Mouse (Mus musculus) MEL (cell line): ENCODE data around the gene Fam167b. TPM values are rescaled to one million over a fixed set of nuclear protein-coding genes. Genes with fewer than 3 reads are reported as not detected.

Source experiments
- DNase-seq: peaks from one replicate; pipeline ENCODE4 v3.0.0; 2011; ENCODE audit warnings: low read depth, low spot score
- H3K27ac ChIP-seq: 2 replicates; pipeline ENCODE4 v1.5.1; 2012; ENCODE audit warnings: low read depth, mild to moderate bottlenecking, control low read depth, low read length, moderate library complexity; ENCODE audit not compliant: control insufficient read depth
- H3K27me3 ChIP-seq, 2 experiments: fragments of 150-350 bp in 1 of 2; sonication (generic) in 1 of 2; 2 replicates each; pipeline ENCODE4 v1.6.1; 2012; ENCODE audit warnings: low read length in 2 of 2, mild to moderate bottlenecking in 2 of 2, improper control_type of control experiment in 1 of 2, moderate library complexity in 1 of 2; ENCODE audit not compliant: insufficient read depth in 2 of 2, control insufficient read depth in 1 of 2
- H3K36me3 ChIP-seq, 2 experiments: 2 replicates each; pipeline ENCODE4 v1.6.1; 2012 to 2014; ENCODE audit warnings: low read length in 2 of 2, improper control_type of control experiment in 1 of 2, inconsistent platforms in 1 of 2, mild to moderate bottlenecking in 1 of 2; ENCODE audit not compliant: insufficient read depth in 2 of 2, control insufficient read depth in 1 of 2
- H3K4me1 ChIP-seq, 2 experiments: fragments of 150-350 bp in 1 of 2; sonication (generic) in 1 of 2; 2 replicates each; pipeline ENCODE4 v1.6.1; 2012; ENCODE audit warnings: low read length in 2 of 2, improper control_type of control experiment in 1 of 2, mild to moderate bottlenecking in 1 of 2; ENCODE audit not compliant: insufficient read depth in 2 of 2, control insufficient read depth in 1 of 2
- H3K4me3 ChIP-seq, 2 experiments: fragments of 150-350 bp in 1 of 2; sonication (generic) in 1 of 2; 2 replicates each; pipeline ENCODE4 v1.5.1; 2012; ENCODE audit warnings: low read depth in 2 of 2, low read length in 2 of 2, mild to moderate bottlenecking in 2 of 2, moderate library complexity in 2 of 2, control low read depth in 1 of 2, improper control_type of control experiment in 1 of 2; ENCODE audit not compliant: control insufficient read depth in 1 of 2, insufficient read depth in 1 of 2
- H3K79me2 ChIP-seq: 2 replicates; pipeline ENCODE4 v1.6.1; 2012; ENCODE audit warnings: mild to moderate bottlenecking, low read length, moderate library complexity; ENCODE audit not compliant: control insufficient read depth, poor library complexity, insufficient read depth
- H3K9ac ChIP-seq: 2 replicates; pipeline ENCODE4 v1.6.1; 2012; ENCODE audit warnings: low read depth, mild to moderate bottlenecking, control low read depth, low read length, moderate library complexity; ENCODE audit not compliant: control insufficient read depth, poor library complexity, severe bottlenecking
- H3K9me3 ChIP-seq: fragments of 150-350 bp; sonication (generic); replicated peaks from 2 replicates; pipeline ENCODE4 v1.6.1; 2012; ENCODE audit warnings: mild to moderate bottlenecking, low read length, improper control_type of control experiment, moderate library complexity; ENCODE audit not compliant: insufficient read depth
- CHD2 ChIP-seq: IDR thresholded peaks from 2 replicates; pipeline ENCODE4 v1.6.1; 2011; ENCODE audit warnings: low read length, improper control_type of control experiment
- CTCF ChIP-seq, 3 experiments: IDR thresholded peaks in 2 of 3; conservative IDR thresholded peaks in 1 of 3; 2 replicates each; pipeline ENCODE4 v1.5.1; 2011 to 2012; ENCODE audit warnings: low read length in 3 of 3, low read depth in 2 of 3, mild to moderate bottlenecking in 2 of 3, improper control_type of control experiment in 1 of 3, inconsistent platforms in 1 of 3, mixed read lengths in 1 of 3, moderate library complexity in 1 of 3; ENCODE audit not compliant: control insufficient read depth in 1 of 3, insufficient read depth in 1 of 3, poor library complexity in 1 of 3, severe bottlenecking in 1 of 3
- EP300 ChIP-seq, 2 experiments: IDR thresholded peaks; 2 replicates each; pipeline ENCODE4 v1.6.1; 2011; ENCODE audit warnings: improper control_type of control experiment in 2 of 2, low read length in 2 of 2, low read depth in 1 of 2, mild to moderate bottlenecking in 1 of 2
- ETS1 ChIP-seq: IDR thresholded peaks from 2 replicates; pipeline ENCODE4 v1.6.1; 2012; ENCODE audit warnings: low read depth, mild to moderate bottlenecking, inconsistent platforms, low read length, improper control_type of control experiment, moderate library complexity
- GATA1 ChIP-seq: IDR thresholded peaks from 2 replicates; pipeline ENCODE4 v1.6.1; 2011; ENCODE audit warnings: low read depth, low read length, improper control_type of control experiment
- HCFC1 ChIP-seq: IDR thresholded peaks from 2 replicates; pipeline ENCODE4 v1.6.1; 2012; ENCODE audit warnings: low read depth, mild to moderate bottlenecking, inconsistent platforms, low read length, improper control_type of control experiment, moderate library complexity
- JUND ChIP-seq: IDR thresholded peaks from 2 replicates; pipeline ENCODE4 v1.6.1; 2011; ENCODE audit warnings: low read depth, mild to moderate bottlenecking, improper control_type of control experiment, low read length
- MEF2A ChIP-seq: IDR thresholded peaks from 2 replicates; pipeline ENCODE4 v1.6.1; 2014; ENCODE audit warnings: low read depth, mild to moderate bottlenecking, inconsistent platforms, low read length, improper control_type of control experiment; ENCODE audit not compliant: poor library complexity, insufficient replicate concordance, severe bottlenecking; ENCODE audit errors: extremely low read depth
- MXI1 ChIP-seq: IDR thresholded peaks from 2 replicates; pipeline ENCODE4 v1.6.1; 2011; ENCODE audit warnings: mild to moderate bottlenecking, low read depth, low read length, improper control_type of control experiment
- POLR2A ChIP-seq, 2 experiments: IDR thresholded peaks; 2 replicates each; pipeline ENCODE4 v1.6.1; 2011 to 2012; ENCODE audit warnings: low read length in 2 of 2, mild to moderate bottlenecking in 2 of 2, control low read depth in 1 of 2, improper control_type of control experiment in 1 of 2, low read depth in 1 of 2, moderate library complexity in 1 of 2; ENCODE audit not compliant: control insufficient read depth in 1 of 2, insufficient read depth in 1 of 2, poor library complexity in 1 of 2
- POLR2AphosphoS2 ChIP-seq: IDR thresholded peaks from 2 replicates; pipeline ENCODE4 v1.6.1; 2011; ENCODE audit warnings: low read length, improper control_type of control experiment
- RAD21 ChIP-seq: IDR thresholded peaks from 2 replicates; pipeline ENCODE4 v1.6.1; 2011; ENCODE audit warnings: mild to moderate bottlenecking, low read depth, low read length, improper control_type of control experiment
- RCOR1 ChIP-seq: IDR thresholded peaks from 2 replicates; pipeline ENCODE4 v1.6.1; 2012; ENCODE audit warnings: low read depth, mild to moderate bottlenecking, inconsistent platforms, low read length, improper control_type of control experiment
- TAL1 ChIP-seq: IDR thresholded peaks from 2 replicates; pipeline ENCODE4 v1.6.1; 2012; ENCODE audit warnings: mild to moderate bottlenecking, inconsistent platforms, low read length, moderate library complexity, mixed read lengths
- TBP ChIP-seq: IDR thresholded peaks from 2 replicates; pipeline ENCODE4 v1.8.0; 2011; ENCODE audit warnings: low read depth, low read length, improper control_type of control experiment
- TCF12 ChIP-seq: IDR thresholded peaks from 2 replicates; pipeline ENCODE4 v1.6.1; 2014; ENCODE audit warnings: low read depth, mild to moderate bottlenecking, inconsistent platforms, low read length, improper control_type of control experiment, moderate library complexity
- ZNF384 ChIP-seq: IDR thresholded peaks from 2 replicates; pipeline ENCODE4 v1.6.1; 2012; ENCODE audit warnings: low read depth, mild to moderate bottlenecking, inconsistent platforms, low read length, improper control_type of control experiment
- polyA plus RNA-seq, 2 experiments: library from polyadenylated mRNA; stranded (reverse) in 1 of 2; unstranded in 1 of 2; fragments of >175 nt in 1 of 2; fragments of >200 nt in 1 of 2; gene quantifications; 2 replicates each; pipeline versions ENCODE4 v1.2.1 to v1.2.4; 2012; ENCODE audit warnings: low replicate concordance in 2 of 2, low read depth in 1 of 2; ENCODE audit not compliant: insufficient read length in 2 of 2, insufficient read depth in 1 of 2, missing spikeins in 1 of 2
- total RNA-seq: library from RNA; depleted of rRNA; stranded (reverse); fragments of 300-350 nt; gene quantifications from 2 replicates; pipeline ENCODE4 v1.2.3, GENCODE M21; 2012

Gene Fam167b
- total and polyA plus RNA-seq, 3 experiments, result not detected

DNA sequence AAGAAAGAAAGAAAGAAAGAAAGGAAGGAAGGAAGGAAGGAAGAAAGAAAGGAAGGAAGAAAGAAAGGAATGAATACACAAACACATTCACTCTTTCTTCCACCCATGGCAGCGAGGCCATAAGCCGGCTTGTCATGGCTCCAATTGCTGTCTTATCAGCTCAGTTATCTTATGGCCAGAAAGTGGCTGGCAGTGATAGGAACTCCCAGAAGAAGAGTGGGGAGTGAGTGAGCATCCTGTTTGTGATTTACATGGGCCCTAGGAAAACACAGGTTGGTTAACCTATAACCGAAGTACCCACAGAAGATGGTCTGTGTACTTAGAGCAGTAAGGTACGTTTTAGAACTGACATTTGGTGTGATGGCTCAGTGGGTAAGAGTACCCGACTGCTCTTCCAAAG, 17.2 kb downstream of the Fam167b start:
- H3K36me3 ChIP-seq, result no peaks in the 10 kb centered on the region; a peak in 2 of 4 replicates
- H3K27ac ChIP-seq, result no peak overlapping the region
- TF ChIP-seq EP300 (IDR thresholded peaks at IDR 0.05; ENCODE audit: low read depth in 1 of 2, low read length in 2 of 2) (0 out of 4 replicates have a peak, but pooled peaks of 1 of the 2 experiments have one; percentile 21), MXI1 (no peak), TCF12 (peak; percentile 45; the same call in 1 of the 2 replicates), RCOR1 (0 out of 2 replicates have a peak, but pooled peaks have one; percentile 27), TBP (no peak), CTCF (IDR thresholded peaks at IDR 0.05 in 2 of 3, conservative IDR thresholded peaks at IDR 0.05 in 1 of 3; ENCODE audit: control insufficient read depth in 1 of 3, insufficient read depth in 1 of 3, low read depth in 2 of 3, low read length in 3 of 3, poor library complexity in 1 of 3, severe bottlenecking in 1 of 3) (no peak), ETS1 (no peak), GATA1 (peak; percentile 64), RAD21 (no peak)
- TF ChIP-seq, all 39 proteins: peak for 4
- H3K79me2 ChIP-seq, result peaks cover 1% of the 10 kb centered on the region; the same call in 1 of the 2 replicates
- no peak for DNase-seq
- H3K4me3 ChIP-seq, result no peak overlapping the region
- H3K9me3 ChIP-seq, result no peaks in the 10 kb centered on the region
- H3K4me1 ChIP-seq, result peaks cover 0 to 8% of the 10 kb centered on the region in 2 experiments; a peak in 2 of 4 replicates
- no peaks in the 10 kb centered on the region; a peak in 2 of 4 replicates for H3K27me3 ChIP-seq
- H3K9ac ChIP-seq, result no peak overlapping the region

DNA sequence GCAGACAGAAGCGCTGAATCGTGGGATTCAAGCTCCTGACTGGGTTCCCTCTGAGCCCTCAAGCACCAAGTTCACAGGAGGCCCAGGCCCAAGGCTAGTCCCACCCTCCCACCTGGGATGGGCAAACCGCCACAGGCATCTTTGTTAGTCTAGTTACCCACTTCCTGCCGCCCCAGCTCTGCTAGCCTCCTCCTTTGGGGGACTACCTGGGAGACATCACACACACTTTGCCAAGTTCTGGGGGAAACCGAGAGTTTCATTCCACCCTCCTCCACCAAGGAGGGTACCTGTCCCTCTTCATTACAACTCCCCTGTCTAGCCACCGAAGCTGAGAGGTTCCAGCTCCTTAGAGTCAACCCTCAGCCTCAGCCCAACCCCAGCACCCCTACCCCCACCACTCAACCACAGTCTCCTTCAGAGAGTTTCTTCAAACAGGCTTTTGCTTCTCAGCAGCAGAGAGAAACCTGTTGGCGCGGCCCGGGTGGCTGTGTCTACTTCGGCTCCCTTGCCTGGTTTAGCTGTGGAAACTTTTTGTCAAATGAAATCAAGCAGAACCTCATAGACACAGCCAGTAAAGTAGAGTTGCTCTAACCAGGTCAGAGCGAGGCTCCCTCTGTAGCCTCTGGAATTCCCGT, 19.9 kb downstream of the Fam167b start:
- H3K27me3 ChIP-seq, result no peaks in the 10 kb centered on the region
- H3K36me3 ChIP-seq, result peaks cover 0 to 2% of the 10 kb centered on the region in 2 experiments; a peak in 2 of 4 replicates
- H3K9ac ChIP-seq, result no peak overlapping the region
- DNase-seq, result no peak
- H3K27ac ChIP-seq, result no peak overlapping the region
- H3K4me1 ChIP-seq, result peaks cover 0 to 15% of the 10 kb centered on the region in 2 experiments; a peak in 2 of 4 replicates
- TF ChIP-seq MEF2A (no peak), POLR2AphosphoS2 (no peak), TBP (no peak), ZNF384 (no peak), HCFC1 (no peak), TAL1 (no peak), POLR2A (IDR thresholded peaks at IDR 0.05; ENCODE audit: control insufficient read depth in 1 of 2, insufficient read depth in 1 of 2, low read depth in 1 of 2, low read length in 2 of 2, poor library complexity in 1 of 2) (no peak), RAD21 (no peak), JUND (no peak), CHD2 (no peak)
- H3K9me3 ChIP-seq, result no peaks in the 10 kb centered on the region
- peaks cover 1% of the 10 kb centered on the region; the same call in 1 of the 2 replicates for H3K79me2 ChIP-seq
- no peak overlapping the region for H3K4me3 ChIP-seq
